Mouse (Mus musculus): Measurements from ENCODE around the gene Apon. TPM values are rescaled to one million over a fixed set of nuclear protein-coding genes. Genes with fewer than 3 reads are reported as not detected.
A peak's percentile ranks its signal among the peaks of the same experiment; 100 is the strongest.

Apon gene
- polyA plus RNA-seq, 1 experiment from 2014 or later = not detected

DNA sequence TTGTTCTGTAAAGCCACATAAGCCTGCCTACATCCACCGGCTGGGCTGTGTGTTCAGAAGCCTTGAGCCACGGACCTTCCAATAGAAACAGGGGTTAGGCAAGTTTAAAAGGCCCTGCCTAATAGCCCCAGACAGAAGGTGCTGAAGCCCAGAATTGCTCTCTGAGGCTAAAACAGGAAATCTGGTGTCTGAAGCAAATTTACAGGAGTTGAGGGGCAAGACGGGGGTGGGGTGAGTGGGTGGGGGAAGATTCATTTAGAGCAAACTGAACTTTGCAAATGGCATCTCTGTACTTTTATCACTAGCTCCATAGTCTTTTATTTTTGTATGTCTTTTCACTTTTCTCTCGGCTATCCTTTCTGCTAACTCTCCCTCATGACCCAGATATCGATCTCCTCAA, 22.8 kb upstream of the Apon start:
- H3K36me3 ChIP-seq (ENCODE audit: control insufficient read depth, insufficient read depth) = no peaks in the 10 kb centered on the region
- peak overlapping the region; percentile 86 for H3K4me3 ChIP-seq (ENCODE audit: low read depth, low read length)
- ATAC-seq = no peak
- H3K27ac ChIP-seq (ENCODE audit: low read depth, low read length) = peak overlapping the region; percentile 79; the same call in 1 of the 2 replicates
- 0 out of 2 replicates have a peak overlapping the region, but pooled peaks have one; percentile 67 for H3K9ac ChIP-seq (ENCODE audit: low read depth, low read length)
- no peak for TF ChIP-seq CTCF (IDR thresholded peaks at IDR 0.05; ENCODE audit: low read depth)
- peak overlapping the region; percentile 95 for H3K4me2 ChIP-seq (replicated peaks; ENCODE audit: low read depth)
- no peaks in the 10 kb centered on the region for H3K9me3 ChIP-seq (ENCODE audit: control insufficient read depth)
- H3K4me1 ChIP-seq (replicated peaks; ENCODE audit: control insufficient read depth, insufficient read depth, low read length) = no peaks in the 10 kb centered on the region
- no peaks in the 10 kb centered on the region for H3K27me3 ChIP-seq (replicated peaks; ENCODE audit: control insufficient read depth, insufficient read depth, low read length)
- 9% methylated on average over 5 of the region's 5 CpGs for WGBS

DNA sequence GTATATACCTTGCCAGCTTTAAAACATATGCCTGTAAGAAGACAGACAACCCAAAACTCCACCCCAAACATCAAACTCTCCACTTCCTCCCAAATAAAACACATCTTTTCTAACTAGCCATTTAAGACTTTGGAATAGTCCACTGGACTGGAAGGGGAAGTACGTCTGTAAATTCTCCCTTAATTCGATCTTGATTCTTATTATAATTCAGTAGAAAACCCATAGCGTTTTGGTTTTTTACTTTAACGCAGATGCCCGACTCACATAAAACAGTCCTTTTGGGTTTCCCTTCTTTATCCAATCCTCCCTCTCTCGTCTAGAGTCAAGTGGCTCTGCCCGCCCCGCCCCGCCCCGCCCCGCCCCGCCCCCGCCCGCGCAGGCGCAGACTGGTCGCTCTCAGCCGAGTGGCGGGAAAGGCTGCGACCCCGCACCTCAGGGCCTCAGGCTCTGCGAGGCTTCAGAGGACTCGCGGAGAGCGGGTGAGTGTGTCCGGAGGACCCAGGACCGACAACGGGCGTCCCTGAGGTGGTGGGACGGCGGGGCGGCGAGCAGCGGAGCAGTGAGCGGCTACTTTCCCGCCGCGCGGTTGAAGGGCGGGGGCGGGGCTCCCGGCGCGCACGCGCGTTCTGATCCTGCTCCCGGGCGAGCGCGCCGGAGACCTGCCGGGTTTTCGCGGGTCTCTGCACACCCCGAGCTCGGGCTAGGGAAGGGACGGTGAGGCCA, 22.0 kb upstream of the Apon start, which contains the start of gene Timeless:
Gene Timeless, plus strand, starts transcription at position 369 of the 723 bp plus-strand sequence.
- Histone ChIP-seq H3K27me3 (replicated peaks; ENCODE audit: control insufficient read depth, insufficient read depth, low read length) (no peaks in the 10 kb centered on the region), H3K27ac (ENCODE audit: low read depth, low read length) (peak within 1 kb of the TSS; percentile 79), H3K4me2 (replicated peaks; ENCODE audit: low read depth) (peak within 1 kb of the TSS; percentile 95), H3K9ac (ENCODE audit: low read depth, low read length) (peak within 1 kb of the TSS; percentile 67), H3K9me3 (ENCODE audit: control insufficient read depth) (no peaks in the 10 kb centered on the region), H3K4me3 (ENCODE audit: low read depth, low read length) (peak within 1 kb of the TSS; percentile 86), H3K4me1 (replicated peaks; ENCODE audit: control insufficient read depth, insufficient read depth, low read length) (no peaks in the 10 kb centered on the region), H3K36me3 (ENCODE audit: control insufficient read depth, insufficient read depth) (no peaks in the 10 kb centered on the region)
- TF ChIP-seq CTCF (IDR thresholded peaks at IDR 0.05; ENCODE audit: low read depth) = no peak
- ATAC-seq = peak; percentile 89
- under 1% methylated on average over 58 of the region's 58 CpGs for WGBS

DNA sequence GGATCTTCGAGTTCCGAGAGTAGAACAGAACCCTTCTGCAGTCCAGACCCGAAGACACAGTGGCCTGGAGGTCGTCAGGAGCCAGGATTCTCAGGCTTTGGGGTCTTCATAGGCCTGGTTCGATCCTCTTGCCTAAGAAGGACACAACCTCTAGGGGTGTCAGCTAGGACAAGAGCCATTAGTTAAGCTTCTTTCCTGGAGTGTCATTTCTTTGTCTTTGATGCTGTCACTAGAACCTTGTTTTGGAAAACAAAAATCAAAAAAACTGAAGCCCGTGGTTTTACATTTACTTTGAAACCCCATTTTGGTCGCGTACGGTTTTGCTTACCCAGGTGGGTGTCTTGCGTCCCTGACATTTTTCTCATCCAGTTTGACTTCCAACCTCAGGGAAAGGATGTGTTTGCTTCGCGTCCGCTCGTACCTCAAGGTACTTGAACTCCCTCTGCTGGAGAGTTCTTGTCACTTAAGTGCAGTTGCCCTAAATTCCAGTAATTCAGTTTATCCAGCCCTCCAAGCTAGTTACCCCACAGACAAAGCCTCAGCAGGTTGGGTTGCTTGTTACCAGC, 21.4 kb upstream of the Apon start:
- Histone ChIP-seq H3K4me3 (ENCODE audit: low read depth, low read length) (peak overlapping the region; percentile 86), H3K27me3 (replicated peaks; ENCODE audit: control insufficient read depth, insufficient read depth, low read length) (no peaks in the 10 kb centered on the region), H3K27ac (ENCODE audit: low read depth, low read length) (peak overlapping the region; percentile 79), H3K36me3 (ENCODE audit: control insufficient read depth, insufficient read depth) (no peaks in the 10 kb centered on the region), H3K4me2 (replicated peaks; ENCODE audit: low read depth) (peak overlapping the region; percentile 95), H3K9ac (ENCODE audit: low read depth, low read length) (peak overlapping the region; percentile 67), H3K9me3 (ENCODE audit: control insufficient read depth) (no peaks in the 10 kb centered on the region), H3K4me1 (replicated peaks; ENCODE audit: control insufficient read depth, insufficient read depth, low read length) (no peaks in the 10 kb centered on the region)
- under 1% methylated on average over 14 of the region's 14 CpGs for WGBS
- peak; percentile 59 for ATAC-seq
- peak; percentile 89 for TF ChIP-seq CTCF (IDR thresholded peaks at IDR 0.05; ENCODE audit: low read depth)

DNA sequence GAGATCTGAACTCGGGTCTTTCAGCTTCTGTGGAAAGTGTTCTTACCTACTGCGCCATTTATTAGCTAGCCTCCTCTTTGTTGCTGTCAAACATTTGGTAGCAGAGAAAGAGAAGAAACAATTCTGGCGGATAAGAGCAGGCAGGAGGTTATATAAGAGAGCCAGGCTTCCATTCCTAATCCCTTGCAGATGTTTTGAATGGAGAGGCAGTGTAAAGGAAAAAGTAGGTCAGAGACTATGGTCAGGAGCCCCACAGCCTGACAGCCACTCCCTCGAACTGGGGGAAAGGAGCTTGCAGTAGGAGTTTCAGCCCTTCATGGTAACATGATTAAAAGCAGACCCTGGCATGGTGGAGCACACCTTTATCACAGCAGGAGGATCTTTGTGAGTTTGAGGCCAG, 17.6 kb upstream of the Apon start:
- no peak overlapping the region for H3K27ac ChIP-seq (ENCODE audit: low read depth, low read length)
- WGBS = 70% methylated on average over 4 of the region's 4 CpGs

DNA sequence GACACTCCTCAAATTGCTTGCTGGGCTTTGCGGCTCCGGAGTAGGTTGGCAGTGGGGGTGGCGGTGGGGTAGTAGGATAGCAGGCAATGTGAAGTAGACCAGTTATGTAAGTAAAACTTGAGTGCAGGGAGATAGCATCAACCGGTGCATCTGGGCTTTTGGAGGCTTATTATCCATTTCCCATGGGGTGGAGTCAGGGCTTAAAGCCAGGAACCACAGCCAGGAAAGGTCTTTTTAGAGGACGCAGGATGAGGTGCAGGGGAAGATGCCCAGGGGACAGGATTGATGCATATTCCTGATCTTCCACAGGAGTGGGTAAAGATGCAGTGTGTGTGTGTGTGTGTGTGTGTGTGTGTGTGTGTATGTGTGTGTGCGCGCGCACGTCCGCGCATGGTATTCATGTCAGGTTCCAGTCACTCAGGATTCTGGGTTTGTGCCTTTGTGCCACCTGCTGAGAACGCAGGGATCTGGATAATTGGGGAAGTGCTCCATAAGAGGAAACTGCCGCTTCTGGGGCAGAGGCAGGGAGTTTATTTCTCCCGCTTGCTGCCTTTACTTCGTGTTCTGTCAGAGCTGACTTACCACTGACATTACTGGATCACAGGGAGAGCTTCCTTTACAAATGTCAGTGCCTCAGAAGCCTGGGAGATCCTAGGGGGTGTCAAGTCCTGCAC, 16.0 kb upstream of the Apon start:
- Histone ChIP-seq H3K9ac (ENCODE audit: low read depth, low read length) (no peak overlapping the region), H3K4me3 (ENCODE audit: low read depth, low read length) (no peak overlapping the region), H3K4me2 (replicated peaks; ENCODE audit: low read depth) (no peak overlapping the region), H3K36me3 (ENCODE audit: control insufficient read depth, insufficient read depth) (no peaks in the 10 kb centered on the region; the same call in 1 of the 2 replicates), H3K4me1 (replicated peaks; ENCODE audit: control insufficient read depth, insufficient read depth, low read length) (no peaks in the 10 kb centered on the region), H3K27me3 (replicated peaks; ENCODE audit: control insufficient read depth, insufficient read depth, low read length) (no peaks in the 10 kb centered on the region), H3K9me3 (ENCODE audit: control insufficient read depth) (no peaks in the 10 kb centered on the region), H3K27ac (ENCODE audit: low read depth, low read length) (no peak overlapping the region)
- 82% methylated on average over 15 of the region's 15 CpGs for WGBS
- no peak for ATAC-seq
- TF ChIP-seq CTCF (IDR thresholded peaks at IDR 0.05; ENCODE audit: low read depth) = no peak

More for the DNA sequence above, 17.6 kb upstream of the Apon start:
- Histone ChIP-seq H3K4me2 (replicated peaks; ENCODE audit: low read depth) (no peak overlapping the region), H3K36me3 (ENCODE audit: control insufficient read depth, insufficient read depth) (no peaks in the 10 kb centered on the region; the same call in 1 of the 2 replicates), H3K9ac (ENCODE audit: low read depth, low read length) (no peak overlapping the region), H3K27me3 (replicated peaks; ENCODE audit: control insufficient read depth, insufficient read depth, low read length) (no peaks in the 10 kb centered on the region), H3K4me3 (ENCODE audit: low read depth, low read length) (no peak overlapping the region), H3K9me3 (ENCODE audit: control insufficient read depth) (no peaks in the 10 kb centered on the region), H3K4me1 (replicated peaks; ENCODE audit: control insufficient read depth, insufficient read depth, low read length) (no peaks in the 10 kb centered on the region)
- ATAC-seq = no peak
- no peak for TF ChIP-seq CTCF (IDR thresholded peaks at IDR 0.05; ENCODE audit: low read depth)

DNA sequence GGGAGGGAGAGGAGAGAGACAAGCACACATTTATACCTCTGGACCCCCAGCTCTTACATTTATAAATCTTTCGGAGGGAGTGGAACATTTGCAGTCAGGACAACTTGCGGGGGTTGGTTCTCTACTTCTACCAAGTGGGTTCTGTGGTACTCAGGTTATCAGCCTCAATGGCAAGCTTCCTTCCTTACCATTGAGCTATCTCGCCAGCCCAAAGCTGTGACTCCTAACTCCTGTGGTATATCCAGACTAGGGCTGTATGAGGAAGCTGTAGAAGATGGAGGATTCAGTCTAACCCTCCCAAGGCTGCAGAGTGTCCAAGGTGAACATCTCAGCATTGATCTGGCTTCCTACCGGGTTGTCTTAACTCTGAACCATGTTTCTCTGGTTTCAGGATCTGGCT, 14.8 kb upstream of the Apon start:
- ATAC-seq = no peak
- Histone ChIP-seq H3K9ac (ENCODE audit: low read depth, low read length) (no peak overlapping the region), H3K4me1 (replicated peaks; ENCODE audit: control insufficient read depth, insufficient read depth, low read length) (no peaks in the 10 kb centered on the region), H3K36me3 (ENCODE audit: control insufficient read depth, insufficient read depth) (peaks cover 4% of the 10 kb centered on the region), H3K9me3 (ENCODE audit: control insufficient read depth) (no peaks in the 10 kb centered on the region), H3K4me3 (ENCODE audit: low read depth, low read length) (no peak overlapping the region), H3K27ac (ENCODE audit: low read depth, low read length) (no peak overlapping the region), H3K4me2 (replicated peaks; ENCODE audit: low read depth) (no peak overlapping the region), H3K27me3 (replicated peaks; ENCODE audit: control insufficient read depth, insufficient read depth, low read length) (no peaks in the 10 kb centered on the region)
- TF ChIP-seq CTCF (IDR thresholded peaks at IDR 0.05; ENCODE audit: low read depth) = no peak
- WGBS = 93% methylated on average over 4 of the region's 4 CpGs

Data from intestine, postnatal 0 days (tissue).